Mouse (Mus musculus) bone marrow macrophage, adult 2 months (primary cell): ENCODE data around the gene Cep72. TPM values are rescaled to one million over a fixed set of nuclear protein-coding genes. Genes with fewer than 3 reads are reported as not detected.

Experiments
- H3K27ac ChIP-seq: 2 replicates; pipeline ENCODE4 v1.5.1; 2012; ENCODE audit warnings: low read depth, low read length; ENCODE audit not compliant: insufficient read depth
- H3K4me1 ChIP-seq: 2 replicates; pipeline ENCODE4 v1.6.1; 2012; ENCODE audit warnings: low read length; ENCODE audit not compliant: control insufficient read depth, insufficient read depth
- H3K4me3 ChIP-seq: 2 replicates; pipeline ENCODE4 v1.5.1; 2012; ENCODE audit warnings: mild to moderate bottlenecking, low read length, moderate library complexity; ENCODE audit not compliant: insufficient read depth
- CTCF ChIP-seq: IDR thresholded peaks from 2 replicates; pipeline ENCODE4 v1.5.1; 2012; ENCODE audit warnings: low read depth, mild to moderate bottlenecking, low read length, moderate library complexity
- POLR2A ChIP-seq: IDR thresholded peaks from 2 replicates; pipeline ENCODE4 v1.6.1; 2012; ENCODE audit warnings: mild to moderate bottlenecking, low read depth, low read length, borderline replicate concordance
- polyA plus RNA-seq: library from polyadenylated mRNA; stranded (reverse); fragments of >200 nt; gene quantifications from 2 replicates; pipeline ENCODE4 v1.2.4, GENCODE M21; 2012; ENCODE audit not compliant: missing spikeins, insufficient read depth, insufficient read length

Cep72 gene
- polyA plus RNA-seq, 1 experiment: 9.4 TPM

GRCm38 (mm10) chr13:73990761-73991160 is 71.3 kb downstream of the Cep72 start:
- Histone ChIP-seq H3K27ac (no peak overlapping the region), H3K4me1 (no peaks in the 10 kb centered on the region), H3K4me3 (no peak overlapping the region)
- TF ChIP-seq CTCF (no peak), POLR2A (no peak)

DNA sequence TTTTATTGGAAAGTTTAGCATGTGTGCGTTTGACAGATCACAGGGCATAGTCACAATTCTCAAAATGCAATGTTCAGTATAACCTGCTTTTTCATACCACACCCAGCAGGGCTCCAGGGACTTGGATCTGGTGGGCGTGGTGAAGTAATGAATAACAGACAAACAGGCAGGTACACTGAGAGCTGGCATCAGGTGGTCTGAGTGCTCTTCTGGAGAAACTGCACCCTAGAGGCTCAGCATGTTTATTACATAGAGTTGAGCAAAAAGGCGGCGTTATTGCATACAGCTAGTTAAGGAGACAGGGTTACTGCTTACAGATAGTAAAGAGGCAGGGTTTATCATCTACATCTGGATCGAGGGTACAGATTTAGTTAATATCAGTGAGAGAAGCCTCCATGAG is 71.8 kb downstream of the Cep72 start:
- no peak overlapping the region for H3K4me3 ChIP-seq
- no peaks in the 10 kb centered on the region for H3K4me1 ChIP-seq
- no peak for TF ChIP-seq CTCF
- TF ChIP-seq POLR2A: no peak
- no peak overlapping the region for H3K27ac ChIP-seq

Other genes starting within 250 kb of the Cep72 start
- gene Nkd2, start 214.7 kb downstream of the Cep72 start, polyA plus RNA-seq: not detected in 2 replicates
- 14.5 and 20.3 TPM in 2 replicates for gene Trip13, start 124.5 kb downstream of the Cep72 start, polyA plus RNA-seq
- 40.7 and 48.0 TPM in 2 replicates for gene Brd9, start 124.5 kb downstream of the Cep72 start, polyA plus RNA-seq
- not detected in 2 replicates for gene Zdhhc11, start 98.4 kb downstream of the Cep72 start, polyA plus RNA-seq
- 0.11 and 0.31 TPM in 2 replicates for gene Tppp, start 52.9 kb downstream of the Cep72 start, polyA plus RNA-seq
- not detected in 2 replicates for gene Slc9a3, start 59.2 kb upstream of the Cep72 start, polyA plus RNA-seq
- 84.9 and 91.7 TPM in 2 replicates for gene Exoc3, start 146.4 kb upstream of the Cep72 start, polyA plus RNA-seq
- 44.4 and 47.8 TPM in 2 replicates for gene Ahrr, start 230.0 kb upstream of the Cep72 start, polyA plus RNA-seq